Mouse (Mus musculus): Measurements from ENCODE around the gene Cdh3. TPM values are rescaled to one million over a fixed set of nuclear protein-coding genes. Genes with fewer than 3 reads are reported as not detected.

Cdh3 gene
- polyA plus RNA-seq, 1 experiment = 0.42 TPM

- H3K27me3 ChIP-seq (ENCODE audit: control insufficient read depth, insufficient read depth, low read length) = no peaks in the 10 kb centered on the region
- no peak overlapping the region for H3K27ac ChIP-seq (ENCODE audit: insufficient read depth, low read depth, low read length)
- WGBS = 86% methylated on average over 9 of the region's 9 CpGs
- H3K36me3 ChIP-seq (ENCODE audit: control insufficient read depth, insufficient read depth, low read length) = no peaks in the 10 kb centered on the region
- peak; percentile 37; the same call in 1 of the 2 replicates for TF ChIP-seq CTCF (IDR thresholded peaks at IDR 0.05; ENCODE audit: extremely low read depth, insufficient read length, insufficient replicate concordance, low read depth, low read length)
- no peak for TF ChIP-seq POLR2A (IDR thresholded peaks at IDR 0.05; ENCODE audit: low read depth, low read length)
- H3K4me1 ChIP-seq (ENCODE audit: control insufficient read depth, insufficient read depth, insufficient read length, low read length) = no peaks in the 10 kb centered on the region
- H3K4me3 ChIP-seq (ENCODE audit: low read depth, low read length) = no peak overlapping the region
Observed at GRCm38 (mm10) chr8:106527241-106528036, 16.7 kb downstream of the Cdh3 start.

- 85% methylated on average over 9 of the region's 9 CpGs for WGBS
- no peaks in the 10 kb centered on the region for H3K4me1 ChIP-seq (ENCODE audit: control insufficient read depth, insufficient read depth, insufficient read length, low read length)
- H3K4me3 ChIP-seq (ENCODE audit: low read depth, low read length) = no peak overlapping the region
- no peak overlapping the region for H3K27ac ChIP-seq (ENCODE audit: insufficient read depth, low read depth, low read length)
- no peak for TF ChIP-seq CTCF (IDR thresholded peaks at IDR 0.05; ENCODE audit: extremely low read depth, insufficient read length, insufficient replicate concordance, low read depth, low read length)
- TF ChIP-seq POLR2A (IDR thresholded peaks at IDR 0.05; ENCODE audit: low read depth, low read length) = no peak
- no peaks in the 10 kb centered on the region for H3K27me3 ChIP-seq (ENCODE audit: control insufficient read depth, insufficient read depth, low read length)
- H3K36me3 ChIP-seq (ENCODE audit: control insufficient read depth, insufficient read depth, low read length) = no peaks in the 10 kb centered on the region
Observed at GRCm38 (mm10) chr8:106528596-106529249, 18.0 kb downstream of the Cdh3 start.

GRCm38 (mm10) chr8:106529885-106530482 is 19.3 kb downstream of the Cdh3 start:
- Histone ChIP-seq H3K4me1 (ENCODE audit: control insufficient read depth, insufficient read depth, insufficient read length, low read length) (no peaks in the 10 kb centered on the region), H3K27me3 (ENCODE audit: control insufficient read depth, insufficient read depth, low read length) (no peaks in the 10 kb centered on the region), H3K4me3 (ENCODE audit: low read depth, low read length) (no peak overlapping the region), H3K36me3 (ENCODE audit: control insufficient read depth, insufficient read depth, low read length) (no peaks in the 10 kb centered on the region), H3K27ac (ENCODE audit: insufficient read depth, low read depth, low read length) (no peak overlapping the region)
- WGBS = 88% methylated on average over 10 of the region's 10 CpGs
- no peak for TF ChIP-seq CTCF (IDR thresholded peaks at IDR 0.05; ENCODE audit: extremely low read depth, insufficient read length, insufficient replicate concordance, low read depth, low read length)
- no peak for TF ChIP-seq POLR2A (IDR thresholded peaks at IDR 0.05; ENCODE audit: low read depth, low read length)

GRCm38 (mm10) chr8:106530566-106530965 is 19.9 kb downstream of the Cdh3 start:
- Histone ChIP-seq H3K36me3 (ENCODE audit: control insufficient read depth, insufficient read depth, low read length) (no peaks in the 10 kb centered on the region), H3K4me1 (ENCODE audit: control insufficient read depth, insufficient read depth, insufficient read length, low read length) (no peaks in the 10 kb centered on the region), H3K27ac (ENCODE audit: insufficient read depth, low read depth, low read length) (no peak overlapping the region), H3K27me3 (ENCODE audit: control insufficient read depth, insufficient read depth, low read length) (no peaks in the 10 kb centered on the region), H3K4me3 (ENCODE audit: low read depth, low read length) (no peak overlapping the region)
- WGBS = 72% methylated on average over 4 of the region's 4 CpGs
- TF ChIP-seq CTCF (IDR thresholded peaks at IDR 0.05; ENCODE audit: extremely low read depth, insufficient read length, insufficient replicate concordance, low read depth, low read length) (peak; percentile 50; the same call in 1 of the 2 replicates), POLR2A (IDR thresholded peaks at IDR 0.05; ENCODE audit: low read depth, low read length) (no peak)

- 76% methylated on average over 7 of the region's 7 CpGs for WGBS
- Histone ChIP-seq H3K4me1 (ENCODE audit: control insufficient read depth, insufficient read depth, insufficient read length, low read length) (no peaks in the 10 kb centered on the region), H3K36me3 (ENCODE audit: control insufficient read depth, insufficient read depth, low read length) (no peaks in the 10 kb centered on the region), H3K27ac (ENCODE audit: insufficient read depth, low read depth, low read length) (no peak overlapping the region), H3K4me3 (ENCODE audit: low read depth, low read length) (no peak overlapping the region), H3K27me3 (ENCODE audit: control insufficient read depth, insufficient read depth, low read length) (no peaks in the 10 kb centered on the region)
- TF ChIP-seq CTCF (IDR thresholded peaks at IDR 0.05; ENCODE audit: extremely low read depth, insufficient read length, insufficient replicate concordance, low read depth, low read length) = no peak
- TF ChIP-seq POLR2A (IDR thresholded peaks at IDR 0.05; ENCODE audit: low read depth, low read length) = no peak
Observed at GRCm38 (mm10) chr8:106533709-106534108, 23.0 kb downstream of the Cdh3 start.

- Histone ChIP-seq H3K4me3 (ENCODE audit: low read depth, low read length) (no peak overlapping the region), H3K36me3 (ENCODE audit: control insufficient read depth, insufficient read depth, low read length) (no peaks in the 10 kb centered on the region), H3K27me3 (ENCODE audit: control insufficient read depth, insufficient read depth, low read length) (no peaks in the 10 kb centered on the region), H3K4me1 (ENCODE audit: control insufficient read depth, insufficient read depth, insufficient read length, low read length) (no peaks in the 10 kb centered on the region), H3K27ac (ENCODE audit: insufficient read depth, low read depth, low read length) (no peak overlapping the region)
- TF ChIP-seq CTCF (IDR thresholded peaks at IDR 0.05; ENCODE audit: extremely low read depth, insufficient read length, insufficient replicate concordance, low read depth, low read length) (peak; percentile 42; the same call in 1 of the 2 replicates), POLR2A (IDR thresholded peaks at IDR 0.05; ENCODE audit: low read depth, low read length) (no peak)
- 28% methylated on average over 6 of the region's 6 CpGs for WGBS
Observed at GRCm38 (mm10) chr8:106534449-106534848, 23.8 kb downstream of the Cdh3 start.

- peak; percentile 55; the same call in 1 of the 2 replicates for TF ChIP-seq CTCF (IDR thresholded peaks at IDR 0.05; ENCODE audit: extremely low read depth, insufficient read length, insufficient replicate concordance, low read depth, low read length)
- TF ChIP-seq POLR2A (IDR thresholded peaks at IDR 0.05; ENCODE audit: low read depth, low read length) = no peak
- Histone ChIP-seq H3K27me3 (ENCODE audit: control insufficient read depth, insufficient read depth, low read length) (no peaks in the 10 kb centered on the region), H3K4me1 (ENCODE audit: control insufficient read depth, insufficient read depth, insufficient read length, low read length) (no peaks in the 10 kb centered on the region), H3K27ac (ENCODE audit: insufficient read depth, low read depth, low read length) (no peak overlapping the region), H3K36me3 (ENCODE audit: control insufficient read depth, insufficient read depth, low read length) (no peaks in the 10 kb centered on the region), H3K4me3 (ENCODE audit: low read depth, low read length) (no peak overlapping the region)
- 61% methylated on average over 4 of the region's 4 CpGs for WGBS
Observed at GRCm38 (mm10) chr8:106535448-106535847, 24.8 kb downstream of the Cdh3 start.

Data from small intestine, adult 2 months (tissue).